Mouse (Mus musculus) G1E (cell line): ENCODE results near the gene Pgam5. TPM values are rescaled to one million over a fixed set of nuclear protein-coding genes. Genes with fewer than 3 reads are reported as not detected.
A peak's percentile ranks its signal among the peaks of the same experiment; 100 is the strongest.

Source experiments
- ATAC-seq: 2 replicates; pipeline ENCODE4 v1.8.0; 2016; ENCODE audit warnings: mild to moderate bottlenecking; ENCODE audit not compliant: insufficient number of reproducible peaks, poor library complexity, low FRiP score, severe bottlenecking; ENCODE audit errors: extremely low read depth
- DNase-seq: peaks from one replicate; pipeline ENCODE4 v3.0.0; 2012; ENCODE audit warnings: low spot score
- H3K27me3 ChIP-seq: 2 replicates; pipeline ENCODE4 v1.6.1; 2012; ENCODE audit warnings: mild to moderate bottlenecking, low read length, inconsistent platforms; ENCODE audit not compliant: insufficient read depth
- H3K36me3 ChIP-seq: replicated peaks from 2 replicates; pipeline ENCODE3; 2012; ENCODE audit warnings: mild to moderate bottlenecking, inconsistent platforms
- H3K4me1 ChIP-seq: 2 replicates; pipeline ENCODE4 v1.6.1; 2012; ENCODE audit warnings: low read depth, low read length, inconsistent platforms, mixed read lengths; ENCODE audit not compliant: insufficient read depth
- H3K4me3 ChIP-seq: 2 replicates; pipeline ENCODE4 v1.5.1; 2012; ENCODE audit warnings: low read depth, mild to moderate bottlenecking, inconsistent platforms, low read length, moderate library complexity, mixed read lengths
- H3K9me3 ChIP-seq: replicated peaks from 2 replicates; pipeline ENCODE4 v1.6.1; 2012; ENCODE audit warnings: inconsistent platforms
- CTCF ChIP-seq: IDR thresholded peaks from 2 replicates; pipeline ENCODE4 v1.5.1; 2012; ENCODE audit warnings: low read depth, low read length, inconsistent platforms, mixed read lengths
- GATA1 ChIP-seq: IDR thresholded peaks from 2 replicates; pipeline ENCODE4 v1.6.1; 2012; ENCODE audit warnings: borderline replicate concordance, low read length, inconsistent platforms, mixed read lengths
- GATA2 ChIP-seq: IDR thresholded peaks from 2 replicates; pipeline ENCODE4 v1.6.1; 2012; ENCODE audit warnings: low read depth, low read length, inconsistent platforms, borderline replicate concordance
- POLR2AphosphoS5 ChIP-seq: IDR thresholded peaks from 2 replicates; pipeline ENCODE4 v1.6.1; 2012; ENCODE audit warnings: low read depth, low read length, inconsistent platforms; ENCODE audit not compliant: insufficient replicate concordance
- TAL1 ChIP-seq: conservative IDR thresholded peaks from 2 replicates; pipeline ENCODE4 v1.6.1; 2012; ENCODE audit warnings: low read depth, low read length, inconsistent platforms, mixed read lengths
- polyA plus RNA-seq: library from polyadenylated mRNA; stranded (reverse); fragments of >175 nt; gene quantifications from 2 replicates; pipeline ENCODE4 v1.2.3, GENCODE M21; 2012
- total RNA-seq, 2 experiments: library from RNA; stranded (forward) in 1 of 2; stranded (reverse) in 1 of 2; fragments of 200-1000 nt in 1 of 2; fragments of >200 nt in 1 of 2; fragmentation: Nextera tagmentation in 1 of 2; gene quantifications; 2 replicates each; pipeline ENCODE4 v1.2.3; 2014 to 2017

Pgam5 gene
- total RNA-seq (2014; fragmentation: Nextera tagmentation) (52.8 and 69.2 TPM in 2 replicates), total RNA-seq (2017) (67.0 and 76.5 TPM in 2 replicates), polyA plus RNA-seq (20.9 and 23.8 TPM in 2 replicates)

DNA sequence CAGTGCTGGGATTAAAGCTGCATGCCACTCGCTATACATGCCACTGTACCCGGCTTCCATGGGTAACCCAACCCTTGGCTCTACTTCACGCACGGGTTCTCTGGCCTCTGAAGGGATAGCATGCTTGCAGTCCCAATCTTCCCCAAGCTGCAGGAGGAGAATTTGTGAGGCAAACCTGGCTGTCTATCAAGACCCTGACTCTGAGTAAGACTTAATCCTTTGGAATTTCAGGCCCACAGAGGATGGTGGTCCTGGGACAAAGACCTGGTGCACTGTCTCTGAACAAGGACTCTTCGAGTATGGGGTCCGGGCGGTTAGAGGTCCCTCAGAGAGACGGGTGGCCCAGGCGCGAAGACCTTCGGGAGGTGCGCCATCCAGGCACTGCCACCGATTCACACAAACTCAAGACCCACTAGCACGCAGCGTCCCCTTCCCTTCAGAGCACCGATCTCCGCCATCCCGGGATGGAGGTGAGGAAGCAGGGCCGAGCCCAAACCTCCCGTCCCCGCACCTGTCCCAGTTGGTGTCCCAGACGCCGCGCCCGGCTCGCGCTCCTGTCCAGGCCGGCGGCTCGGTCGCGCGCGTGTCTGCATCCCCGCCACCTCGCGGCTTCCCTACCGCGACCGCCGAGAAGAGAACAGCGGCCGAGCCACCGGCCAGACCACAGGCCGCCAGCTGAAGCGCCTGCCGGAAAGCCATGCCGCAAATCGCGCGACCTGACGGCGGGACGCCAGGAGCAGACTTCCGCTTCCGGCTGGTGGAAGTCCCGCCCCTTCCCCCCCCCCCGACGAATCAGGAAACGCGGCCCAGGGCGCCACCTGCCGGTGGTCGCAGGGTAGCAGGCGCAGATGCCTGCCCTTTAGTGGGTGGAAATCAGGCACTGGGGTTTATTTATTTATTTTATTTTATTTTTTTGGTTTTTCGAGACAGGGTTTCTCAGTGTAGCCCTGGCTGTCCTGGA lies at the start of gene Pgam5:
TSS of gene Pgam5 (minus strand) at position 773 of the 961 bp plus-strand sequence.
- H3K27me3 ChIP-seq, result no peaks in the 10 kb centered on the region
- H3K4me3 ChIP-seq, result peak within 1 kb of the TSS; percentile 99
- DNase-seq (peak; percentile 81), ATAC-seq (peak; percentile 58)
- peaks cover 52% of the 10 kb centered on the region for H3K36me3 ChIP-seq
- H3K4me1 ChIP-seq, result peaks cover 44% of the 10 kb centered on the region
- no peak for TF ChIP-seq TAL1
- 0 out of 2 replicates have a peak, but pooled peaks have one; percentile 32 for TF ChIP-seq CTCF
- no peak for TF ChIP-seq GATA1
- no peak for TF ChIP-seq POLR2AphosphoS5
- TF ChIP-seq GATA2, result no peak
- H3K9me3 ChIP-seq, result no peaks in the 10 kb centered on the region

DNA sequence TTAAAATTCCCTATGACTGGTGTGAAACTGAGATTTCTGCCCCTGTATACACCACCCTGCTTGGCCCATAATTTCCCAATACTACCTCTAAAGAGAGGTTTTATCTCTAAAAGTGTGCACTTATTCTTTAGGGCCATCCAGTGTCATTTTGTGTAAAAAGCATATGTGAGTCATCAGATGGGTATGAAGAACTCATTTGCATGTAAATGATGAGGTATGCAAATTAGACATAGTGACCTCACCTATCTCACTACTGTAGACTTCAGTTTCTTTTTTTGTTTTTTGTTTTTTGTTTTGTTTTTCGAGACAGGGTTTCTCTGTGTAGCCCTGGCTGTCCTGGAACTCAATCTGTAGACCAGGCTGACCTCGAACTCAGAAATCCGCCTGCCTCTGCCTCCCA lies 43.4 kb upstream of the Pgam5 start:
- peaks cover 1% of the 10 kb centered on the region; the same call in 1 of the 2 replicates for H3K4me1 ChIP-seq
- no peaks in the 10 kb centered on the region for H3K9me3 ChIP-seq
- no peak for TF ChIP-seq POLR2AphosphoS5
- TF ChIP-seq CTCF, result no peak
- TF ChIP-seq GATA2, result no peak
- no peak for TF ChIP-seq GATA1
- no peak for TF ChIP-seq TAL1
- no peaks in the 10 kb centered on the region for H3K27me3 ChIP-seq
- no peak for DNase-seq
- peaks cover 93% of the 10 kb centered on the region for H3K36me3 ChIP-seq
- ATAC-seq, result no peak
- no peak overlapping the region for H3K4me3 ChIP-seq

DNA sequence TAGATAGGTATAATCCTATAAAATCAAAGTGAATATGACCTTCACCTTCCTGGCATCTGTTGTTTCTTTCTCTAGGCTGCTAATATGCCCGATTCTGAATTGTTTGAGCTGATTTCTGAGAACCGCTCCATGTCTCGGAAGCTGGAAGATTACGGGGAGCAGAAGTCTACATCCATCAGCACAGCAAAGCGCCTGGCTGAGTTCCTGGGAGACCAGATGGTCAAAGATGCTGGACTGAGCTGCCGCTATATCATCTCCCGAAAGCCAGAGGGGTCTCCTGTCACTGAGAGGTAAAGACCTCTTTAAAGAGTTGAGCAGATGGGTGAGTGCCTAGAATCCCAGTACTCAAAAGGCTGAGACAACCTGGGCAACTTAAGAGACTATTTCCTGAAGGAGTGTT lies 39.1 kb upstream of the Pgam5 start:
- H3K9me3 ChIP-seq, result no peaks in the 10 kb centered on the region
- no peaks in the 10 kb centered on the region for H3K27me3 ChIP-seq
- DNase-seq (no peak), ATAC-seq (no peak)
- no peak overlapping the region for H3K4me3 ChIP-seq
- no peaks in the 10 kb centered on the region for H3K4me1 ChIP-seq
- no peak for TF ChIP-seq TAL1
- H3K36me3 ChIP-seq, result peaks cover 98% of the 10 kb centered on the region

DNA sequence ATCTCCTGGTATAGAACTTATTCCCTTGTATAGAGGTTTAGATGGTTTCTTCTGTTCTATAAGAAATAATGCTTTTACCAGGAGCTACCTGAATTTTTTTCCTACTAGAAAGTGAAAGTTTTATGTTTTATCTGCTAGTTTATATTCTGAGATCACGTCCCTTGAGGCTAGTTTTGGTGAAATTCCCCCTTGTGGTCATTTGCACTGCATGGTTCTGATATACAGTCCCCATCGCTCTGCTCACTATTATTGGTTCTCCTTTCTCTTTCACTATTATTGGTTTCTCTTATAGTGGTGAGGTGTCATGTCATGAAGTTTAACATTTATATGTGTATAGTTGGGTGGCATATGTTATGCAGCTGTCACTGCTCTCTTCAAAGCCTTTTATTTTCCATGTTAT lies 30.9 kb upstream of the Pgam5 start:
- Histone ChIP-seq H3K9me3 (no peaks in the 10 kb centered on the region), H3K27me3 (no peaks in the 10 kb centered on the region), H3K36me3 (peaks cover 96% of the 10 kb centered on the region), H3K4me1 (peaks cover 9% of the 10 kb centered on the region), H3K4me3 (no peak overlapping the region)
- DNase-seq (no peak), ATAC-seq (no peak)
- TF ChIP-seq GATA1 (no peak), CTCF (no peak), TAL1 (no peak), POLR2AphosphoS5 (no peak), GATA2 (no peak)

DNA sequence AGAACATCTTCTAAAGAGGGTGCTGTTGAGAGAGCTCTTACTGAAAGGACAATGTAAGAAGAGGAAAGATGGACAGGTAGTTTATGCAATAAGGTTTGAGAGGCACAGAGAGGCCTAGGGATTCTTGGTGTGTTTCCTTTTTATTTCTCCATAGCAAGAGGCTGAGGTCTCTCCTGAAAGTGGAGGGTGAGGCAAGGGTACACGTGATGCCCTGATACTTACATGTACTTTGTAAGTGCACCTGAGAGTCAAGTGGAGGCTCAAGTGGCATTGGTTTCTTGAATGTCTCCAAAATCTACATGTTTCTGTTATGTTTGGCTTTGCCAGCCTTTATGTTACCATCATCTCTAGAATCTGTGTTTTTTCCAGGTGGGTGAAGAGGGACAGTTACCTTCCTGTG lies 26.9 kb upstream of the Pgam5 start:
- TF ChIP-seq POLR2AphosphoS5 (no peak), GATA1 (no peak), CTCF (no peak)
- H3K4me3 ChIP-seq, result no peak overlapping the region
- H3K27me3 ChIP-seq, result no peaks in the 10 kb centered on the region
- H3K9me3 ChIP-seq, result no peaks in the 10 kb centered on the region
- peaks cover 92% of the 10 kb centered on the region for H3K36me3 ChIP-seq
- DNase-seq (no peak), ATAC-seq (no peak)
- peaks cover 11% of the 10 kb centered on the region for H3K4me1 ChIP-seq

DNA sequence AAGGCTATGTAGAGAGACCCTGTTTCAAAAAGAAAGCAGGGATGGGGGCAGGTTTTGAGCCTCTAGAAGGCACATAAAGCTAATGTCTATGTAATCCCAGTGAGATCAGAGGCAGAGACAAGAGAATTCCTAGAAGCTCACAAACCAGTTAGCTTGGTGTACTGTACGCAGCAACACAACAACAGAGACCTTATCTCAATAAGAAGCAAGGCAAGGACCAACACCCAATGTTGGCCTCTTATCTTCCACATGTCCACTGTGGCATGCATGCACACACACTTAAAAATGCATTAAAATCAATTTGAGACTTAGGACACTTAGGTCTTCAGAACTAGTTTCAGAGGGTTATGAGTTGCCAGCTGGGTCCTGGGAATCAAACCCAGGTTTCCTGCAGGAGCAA lies 21.9 kb upstream of the Pgam5 start:
- Histone ChIP-seq H3K36me3 (peaks cover 84% of the 10 kb centered on the region), H3K27me3 (no peaks in the 10 kb centered on the region), H3K4me1 (peaks cover 41% of the 10 kb centered on the region), H3K9me3 (no peaks in the 10 kb centered on the region), H3K4me3 (no peak overlapping the region)
- TF ChIP-seq GATA1 (no peak), CTCF (no peak), POLR2AphosphoS5 (no peak), GATA2 (no peak), TAL1 (no peak)
- no peak for DNase-seq
- ATAC-seq, result peak; percentile 61
